Mouse (Mus musculus) liver, adult (tissue): ENCODE measurements around the gene Clrn3.

Experiments used
- GATA4 ChIP-seq: IDR thresholded peaks from 2 replicates; pipeline ENCODE4 v1.6.1; 2014; ENCODE audit warnings: mild to moderate bottlenecking, low read length; ENCODE audit not compliant: insufficient replicate concordance

The Clrn3 gene

DNA sequence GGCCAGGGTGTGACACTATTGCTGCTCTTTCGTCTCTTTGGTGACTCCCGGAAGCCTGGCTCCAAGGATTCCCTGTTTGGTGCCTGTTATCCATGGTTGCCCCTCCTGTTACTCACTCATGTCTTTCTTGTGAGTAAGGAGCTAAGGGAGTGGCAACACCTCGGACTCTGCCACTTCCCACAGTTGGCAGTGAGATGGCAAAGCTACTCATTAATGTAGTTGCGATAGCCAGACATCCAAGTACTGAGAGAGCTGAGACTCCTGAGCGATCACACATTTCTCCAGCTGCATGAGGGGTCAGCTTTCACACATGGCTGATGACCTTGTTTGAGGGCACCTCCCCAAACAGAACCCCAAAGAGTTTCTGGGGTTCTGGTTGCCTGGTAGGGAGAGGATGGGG, 18.0 kb downstream of the Clrn3 start:
- TF ChIP-seq GATA4 = no peak

DNA sequence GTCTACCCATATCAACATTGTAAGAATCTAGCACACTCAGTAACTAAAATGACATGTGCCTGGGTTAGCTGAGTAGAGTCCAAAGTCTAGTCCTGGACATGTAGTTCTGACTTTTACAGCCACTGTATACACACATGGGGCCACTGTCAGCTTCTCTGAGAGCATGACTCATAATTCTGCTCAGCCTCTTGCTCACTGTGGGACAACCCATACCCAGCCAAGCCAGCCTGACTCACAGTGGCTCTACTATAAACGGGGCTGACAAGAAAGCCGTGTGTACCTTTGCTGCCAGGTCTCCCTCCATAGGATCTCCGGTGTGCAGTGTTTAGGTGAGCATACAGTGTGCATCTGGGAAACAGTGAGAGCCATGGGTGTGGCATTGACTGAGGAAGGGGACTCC, 19.2 kb downstream of the Clrn3 start:
- TF ChIP-seq GATA4 = no peak

DNA sequence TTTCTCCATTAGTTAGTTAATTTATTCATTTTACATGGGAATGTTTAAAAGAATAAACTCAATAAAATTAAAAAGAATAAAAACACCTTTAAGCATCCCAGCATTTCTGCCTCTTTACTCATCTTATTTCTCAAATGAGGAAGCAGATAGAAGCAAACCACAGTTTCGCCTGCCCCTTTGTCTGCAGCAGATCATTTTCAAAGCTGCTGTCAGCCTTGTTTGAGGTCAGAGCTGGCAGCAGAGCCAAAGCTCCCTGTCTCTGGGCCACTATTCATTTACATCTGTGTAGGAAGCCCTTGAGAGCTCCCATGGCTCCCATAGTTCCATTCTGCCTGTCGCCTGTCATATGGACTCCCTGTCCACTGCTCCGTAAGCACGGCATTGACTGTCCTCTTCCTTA, 19.9 kb downstream of the Clrn3 start:
- no peak for TF ChIP-seq GATA4

GRCm38 (mm10) chr7:135499403-135499802, 29.1 kb downstream of the Clrn3 start:
- no peak for TF ChIP-seq GATA4

GRCm38 (mm10) chr7:135498565-135499186, 29.8 kb downstream of the Clrn3 start:
- TF ChIP-seq GATA4 = no peak

DNA sequence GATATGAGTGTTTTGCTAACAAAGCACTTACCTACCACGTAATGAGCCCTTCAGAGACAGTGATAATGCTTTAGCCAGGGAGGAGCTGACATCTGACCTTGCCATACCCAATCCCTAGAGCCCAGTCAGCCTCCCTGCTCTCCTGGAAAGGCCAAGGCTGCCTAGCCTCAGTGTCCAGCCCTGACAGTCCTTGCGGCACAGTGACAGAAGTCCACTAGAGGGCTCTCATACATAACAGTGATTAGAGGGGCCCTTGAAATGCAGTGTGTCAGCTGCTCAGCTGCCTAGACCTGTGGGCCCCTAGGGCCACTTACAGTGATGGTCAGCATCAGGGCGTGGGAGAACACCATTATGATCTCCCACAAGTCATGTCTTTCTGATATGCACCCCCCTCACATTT, 33.2 kb downstream of the Clrn3 start:
- no peak for TF ChIP-seq GATA4

- no peak for TF ChIP-seq GATA4
Measured at GRCm38 (mm10) chr7:135490500-135490886, 38.0 kb downstream of the Clrn3 start.

DNA sequence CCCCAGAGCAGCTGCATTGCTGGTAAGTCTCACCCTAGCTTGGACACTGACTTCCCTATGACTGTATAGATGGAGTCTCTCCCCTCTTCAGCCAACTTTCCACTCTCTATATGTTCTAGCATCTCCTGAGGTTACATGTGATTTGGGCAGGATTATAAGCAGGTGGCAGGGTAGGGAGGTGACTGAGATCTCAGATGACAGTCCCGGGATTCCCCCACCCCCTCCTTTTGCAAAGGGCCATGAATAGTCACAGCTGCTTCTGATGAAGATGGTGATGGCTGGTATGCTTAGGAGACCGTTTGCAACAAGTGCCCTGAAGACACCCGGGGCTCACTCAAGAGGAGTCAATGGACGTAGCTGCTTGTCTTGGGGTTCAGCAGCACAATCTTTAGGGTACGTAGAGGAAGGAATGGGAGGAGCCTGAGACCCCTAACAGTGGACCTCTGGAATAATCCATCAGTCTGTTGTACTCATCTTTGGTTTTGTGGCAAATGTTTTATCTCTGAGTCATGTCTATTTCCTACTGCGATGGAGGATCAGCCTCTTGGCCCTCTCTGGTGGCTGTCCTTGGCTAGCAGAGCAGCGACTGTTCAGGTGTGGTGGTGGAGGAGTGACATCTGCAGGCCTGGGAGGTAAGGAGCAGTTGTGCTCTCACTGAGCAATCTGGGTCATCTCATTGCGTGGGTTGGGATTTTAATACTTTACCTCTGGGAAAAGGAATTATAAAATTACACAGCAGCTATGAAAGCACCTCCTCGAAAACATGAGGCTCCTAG, 38.5 kb downstream of the Clrn3 start:
- no peak for TF ChIP-seq GATA4

GRCm38 (mm10) chr7:135488214-135488810, 40.1 kb downstream of the Clrn3 start:
- no peak for TF ChIP-seq GATA4

- TF ChIP-seq GATA4 = no peak
Measured at GRCm38 (mm10) chr7:135487423-135487822, 41.0 kb downstream of the Clrn3 start.

GRCm38 (mm10) chr7:135486645-135487382, 41.6 kb downstream of the Clrn3 start:
- no peak for TF ChIP-seq GATA4

GRCm38 (mm10) chr7:135485796-135486410, 42.6 kb downstream of the Clrn3 start:
- TF ChIP-seq GATA4 = no peak

GRCm38 (mm10) chr7:135485116-135485795, 43.2 kb downstream of the Clrn3 start:
- no peak for TF ChIP-seq GATA4

- TF ChIP-seq GATA4 = no peak
Measured at GRCm38 (mm10) chr7:135484341-135484740, 44.1 kb downstream of the Clrn3 start.

- TF ChIP-seq GATA4 = no peak
Measured at GRCm38 (mm10) chr7:135483751-135484150, 44.7 kb downstream of the Clrn3 start.

DNA sequence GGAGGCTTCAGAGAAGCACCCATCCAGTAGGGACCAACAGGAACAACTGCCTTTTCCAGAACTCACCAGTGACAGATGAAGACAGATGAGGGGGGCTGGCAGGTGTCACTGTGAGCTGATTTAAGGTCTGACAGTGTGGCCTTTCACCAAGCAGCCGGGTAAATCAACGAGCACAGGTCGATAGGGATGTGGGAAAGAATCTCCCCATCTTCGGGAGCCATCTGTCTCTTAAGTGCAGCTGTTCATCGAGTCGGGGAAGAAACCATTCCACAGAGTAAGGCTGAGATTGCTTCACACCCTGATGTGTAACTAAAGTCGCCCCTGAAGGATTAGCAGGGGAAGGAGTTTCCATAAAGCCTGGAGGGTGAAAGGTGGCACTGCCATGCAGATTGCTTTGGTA, 47.3 kb downstream of the Clrn3 start:
- TF ChIP-seq GATA4 = no peak
